Mouse (Mus musculus): ENCODE measurements around the gene Mrps27.

GRCm38 (mm10) chr13:99308393-99308792, 36.2 kb upstream of the Mrps27 start:
- TF ChIP-seq JUN (IDR thresholded peaks at IDR 0.05; ENCODE audit: insufficient read depth, low read depth, low read length) (no peak), POLR2A (IDR thresholded peaks at IDR 0.05; ENCODE audit: low read depth, low read length) (no peak), CHD2 (IDR thresholded peaks at IDR 0.05; ENCODE audit: low read length) (no peak), MAX (IDR thresholded peaks at IDR 0.05; ENCODE audit: low read length) (no peak)
